Comparison of ENCODE assay signal across 8 mouse cellular contexts in genomic region chr5:134507307-134507706, GRCm38 (mm10). TPM values are rescaled to one million over a fixed set of nuclear protein-coding genes. Genes with fewer than 3 reads are reported as not detected.
DNase-seq lines count a peak whose midpoint lies in the region; ATAC-seq and TF ChIP-seq lines count a peak whose summit lies in the region.

No protein-coding gene starts in this region.

- peak; percentile 100 for ATAC-seq in CD4-positive, CD25-positive, alpha-beta regulatory T cell, adult 4 months
- ATAC-seq in lung, postnatal 0 days: peak; percentile 66

- 15% methylated on average over 10 of the region's 10 CpGs for WGBS in lung, postnatal 0 days

- H3K9me3 ChIP-seq in lung, postnatal 0 days (ENCODE audit: low read length): no peaks in the 10 kb centered on the region

- H3K4me2 ChIP-seq in lung, postnatal 0 days (replicated peaks; ENCODE audit: low read depth, low read length): no peak overlapping the region

- peaks cover 10% of the 10 kb centered on the region; the same call in 1 of the 2 replicates for H3K36me3 ChIP-seq in lung, postnatal 0 days (ENCODE audit: insufficient read depth, low read length)

- intact Hi-C loops in gastrocnemius, postnatal 36 days (cut with DNase I): loop anchor here (2.0 kb wide), 2 partner anchors 43 to 111 kb away; no protein-coding TSS in a partner anchor

- peak; percentile 71 for DNase-seq in adipocyte (ENCODE audit: low spot score)
- DNase-seq in gastrocnemius, postnatal 36 days: peak; percentile 67 to 76
- peak; percentile 77 to 84 for DNase-seq in kidney, postnatal 4 days
- DNase-seq in lung, postnatal 0 days (ENCODE audit: low spot score): peak; percentile 85
- DNase-seq in retina, postnatal 1 day: peak; percentile 80
- peak; percentile 59 for DNase-seq in urinary bladder, adult 2 months (ENCODE audit: low spot score)

- TF ChIP-seq CTCF in cortical plate, adult 2 months (IDR thresholded peaks at IDR 0.05; ENCODE audit: extremely low read depth, insufficient read depth, low read length): peak; percentile 81
- TF ChIP-seq CTCF in lung, postnatal 0 days (IDR thresholded peaks at IDR 0.05): peak; percentile 87

- H3K4me1 ChIP-seq in cortical plate, adult 2 months (ENCODE audit: control insufficient read depth, insufficient read depth, low read length): peaks cover 5% of the 10 kb centered on the region
- no peaks in the 10 kb centered on the region for H3K4me1 ChIP-seq in lung, postnatal 0 days (ENCODE audit: insufficient read depth, low read depth, low read length)

- no peaks in the 10 kb centered on the region for H3K27me3 ChIP-seq in lung, postnatal 0 days (replicated peaks; ENCODE audit: insufficient read depth, low read length)

- TF ChIP-seq POLR2A in cortical plate, adult 2 months (IDR thresholded peaks at IDR 0.05; ENCODE audit: extremely low read depth, insufficient read depth, low read length): no peak

- TF ChIP-seq EP300 in lung, postnatal 0 days (IDR thresholded peaks at IDR 0.05): no peak

- peak overlapping the region; percentile 8; the same call in 1 of the 2 replicates for H3K27ac ChIP-seq in cortical plate, adult 2 months (ENCODE audit: insufficient read depth, low read length)
- no peak overlapping the region for H3K27ac ChIP-seq in lung, postnatal 0 days (ENCODE audit: low read length)

- no peak overlapping the region for H3K4me3 ChIP-seq in cortical plate, adult 2 months (ENCODE audit: insufficient read depth, low read length)
- no peak overlapping the region for H3K4me3 ChIP-seq in lung, postnatal 0 days (ENCODE audit: low read depth, low read length)

- no peak overlapping the region for H3K9ac ChIP-seq in lung, postnatal 0 days (replicated peaks; ENCODE audit: low read depth)

RNA-seq across cellular contexts. Expression of gene Clip2, which starts 44.9 kb away (rescaled TPM):
- polyA plus RNA-seq in CD4-positive, CD25-positive, alpha-beta regulatory T cell, adult 4 months (2017; shearing (Covaris generic)): under 1 TPM; 0.52 to 0.54 TPM
- polyA plus RNA-seq in cortical plate, adult 2 months (2012; rRNA removed): 74.1 and 77.0 TPM in 2 replicates
- 1 to 10 TPM; 2.7 to 2.9 TPM for total RNA-seq in gastrocnemius, postnatal 36 days (2021)
- 3.0 and 4.1 TPM in 2 replicates for polyA plus RNA-seq in lung, postnatal 0 days (2015; fragmentation: Nextera tagmentation; extraction: Ambion mirVana)
- 11.1 and 15.6 TPM in 2 replicates for polyA plus RNA-seq in urinary bladder, adult 2 months (2012; rRNA removed)

RNA-seq across cellular contexts. Expression of gene Gtf2ird1, which starts 50.8 kb away (rescaled TPM):
- 1 to 10 TPM; 6.0 to 8.0 TPM for polyA plus RNA-seq in CD4-positive, CD25-positive, alpha-beta regulatory T cell, adult 4 months (2017; shearing (Covaris generic))
- 31.2 and 31.9 TPM in 2 replicates for polyA plus RNA-seq in cortical plate, adult 2 months (2012; rRNA removed)
- 1 to 10 TPM; 8.2 to 9.2 TPM for total RNA-seq in gastrocnemius, postnatal 36 days (2021)
- 31.9 and 36.1 TPM in 2 replicates for polyA plus RNA-seq in lung, postnatal 0 days (2015; fragmentation: Nextera tagmentation; extraction: Ambion mirVana)
- polyA plus RNA-seq in urinary bladder, adult 2 months (2012; rRNA removed): 27.1 and 31.5 TPM in 2 replicates

RNA-seq across cellular contexts. Expression of gene Syna, which starts 52.7 kb away (rescaled TPM):
- polyA plus RNA-seq in CD4-positive, CD25-positive, alpha-beta regulatory T cell, adult 4 months (2017; shearing (Covaris generic)): under 1 TPM in 1 of 2 experiments, not detected in 1; 0.60 TPM
- 0.06 and 0.49 TPM in 2 replicates for polyA plus RNA-seq in cortical plate, adult 2 months (2012; rRNA removed)
- not detected for total RNA-seq in gastrocnemius, postnatal 36 days (2021)
- 0.24 and 0.67 TPM in 2 replicates for polyA plus RNA-seq in lung, postnatal 0 days (2015; fragmentation: Nextera tagmentation; extraction: Ambion mirVana)
- polyA plus RNA-seq in urinary bladder, adult 2 months (2012; rRNA removed): 0.09 and 0.10 TPM in 2 replicates
